Mouse (Mus musculus): ENCODE data around the gene Ap4m1. TPM values are rescaled to one million over a fixed set of nuclear protein-coding genes. Genes with fewer than 3 reads are reported as not detected.

Gene Ap4m1
- 30.6 and 33.0 TPM in 2 replicates for polyA plus RNA-seq (2016; fragmentation: Nextera tagmentation; extraction: Ambion mirVana)

DNA sequence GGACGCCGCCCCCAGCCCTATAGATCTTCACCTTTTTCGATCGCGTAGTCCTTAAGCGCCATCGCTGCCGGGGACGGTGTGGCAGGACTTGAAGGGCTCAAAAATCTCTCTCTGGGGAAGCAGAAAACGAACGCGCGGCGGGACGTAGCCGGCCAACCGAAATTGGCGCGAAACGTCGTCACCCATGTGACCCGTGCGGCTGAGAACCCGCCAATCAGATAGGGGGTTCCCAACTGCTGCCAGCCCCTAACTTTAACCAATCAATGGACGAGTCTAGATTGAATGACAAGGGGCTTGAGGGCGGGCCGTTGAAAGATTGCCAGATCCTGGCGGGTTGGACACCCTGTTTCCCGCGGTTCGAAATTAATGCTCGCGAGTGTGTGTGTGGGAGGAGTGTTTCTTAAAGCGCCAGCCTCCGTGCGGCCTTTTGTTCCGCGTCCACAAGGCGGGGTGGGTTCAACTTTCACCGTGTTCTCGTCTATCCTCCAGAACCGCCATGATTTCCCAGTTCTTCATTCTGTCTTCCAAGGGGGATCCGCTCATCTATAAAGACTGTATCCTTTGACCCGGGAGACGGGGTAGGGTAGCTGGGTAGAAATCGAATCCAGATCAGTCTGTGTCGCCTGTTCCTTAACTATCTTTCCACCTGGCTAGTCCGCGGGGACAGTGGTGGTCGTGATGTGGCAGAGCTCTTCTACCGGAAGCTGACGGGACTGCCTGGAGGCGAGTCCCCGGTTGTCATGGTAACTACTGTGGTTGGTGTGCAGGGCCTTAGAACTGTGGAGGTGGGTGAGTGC, at the start of gene Ap4m1, which contains the start of gene Mcm7:
Gene Ap4m1, plus strand, starts transcription at position 308 of the 797 bp plus-strand sequence.
Gene Mcm7, minus strand, starts transcription at position 728 of the 797 bp plus-strand sequence.
- Histone ChIP-seq H3K27me3 (replicated peaks; ENCODE audit: low read depth, poor library complexity, severe bottlenecking) (no peaks in the 10 kb centered on the region), H3K4me1 (peaks cover 23% of the 10 kb centered on the region), H3K27ac (replicated peaks) (peak within 1 kb of the TSS; percentile 97), H3K36me3 (replicated peaks) (peaks cover 71% of the 10 kb centered on the region), H3K4me3 (peak within 1 kb of the TSS; percentile 87), H3K9me3 (no peaks in the 10 kb centered on the region)
- under 1% methylated on average over 54 of the region's 54 CpGs for WGBS
- DNase-seq (ENCODE audit: low spot score), result peak; percentile 94

DNA sequence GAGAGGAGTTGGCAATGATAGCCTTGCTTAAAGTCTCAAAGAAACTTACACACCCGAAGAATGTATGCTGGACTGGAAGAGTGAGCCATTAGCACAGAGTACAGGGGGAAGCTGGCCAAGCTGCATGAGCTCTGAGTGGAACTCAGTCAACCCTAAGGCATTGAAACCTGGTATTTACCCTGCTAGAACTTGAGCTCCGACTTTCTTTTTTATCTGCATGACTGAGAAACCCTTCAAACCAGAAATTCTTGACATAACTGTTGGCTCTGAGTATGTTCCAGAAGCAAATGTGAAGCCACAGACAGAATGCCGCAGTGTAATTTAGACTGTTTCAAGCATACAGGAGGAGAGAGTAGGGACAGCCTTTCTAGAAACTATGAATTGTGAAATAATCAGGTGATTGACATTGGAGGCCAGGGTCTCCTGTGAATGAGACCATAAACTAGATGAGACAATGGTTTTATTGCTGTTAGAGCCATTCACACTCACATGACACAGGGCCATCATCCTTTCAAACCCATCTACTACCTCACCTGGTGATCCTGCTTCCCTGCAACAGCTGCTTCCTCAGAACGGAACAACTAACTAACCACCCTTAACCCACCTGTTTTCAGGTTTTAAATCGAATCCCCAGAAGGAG, 39.3 kb upstream of the Ap4m1 start:
- Histone ChIP-seq H3K36me3 (replicated peaks) (peaks cover 85% of the 10 kb centered on the region), H3K4me3 (no peak overlapping the region), H3K27me3 (replicated peaks; ENCODE audit: low read depth, poor library complexity, severe bottlenecking) (no peaks in the 10 kb centered on the region), H3K9me3 (no peaks in the 10 kb centered on the region), H3K27ac (replicated peaks) (no peak overlapping the region), H3K4me1 (no peaks in the 10 kb centered on the region)
- 94% methylated on average over 5 of the region's 5 CpGs for WGBS
- no peak for DNase-seq (ENCODE audit: low spot score)

DNA sequence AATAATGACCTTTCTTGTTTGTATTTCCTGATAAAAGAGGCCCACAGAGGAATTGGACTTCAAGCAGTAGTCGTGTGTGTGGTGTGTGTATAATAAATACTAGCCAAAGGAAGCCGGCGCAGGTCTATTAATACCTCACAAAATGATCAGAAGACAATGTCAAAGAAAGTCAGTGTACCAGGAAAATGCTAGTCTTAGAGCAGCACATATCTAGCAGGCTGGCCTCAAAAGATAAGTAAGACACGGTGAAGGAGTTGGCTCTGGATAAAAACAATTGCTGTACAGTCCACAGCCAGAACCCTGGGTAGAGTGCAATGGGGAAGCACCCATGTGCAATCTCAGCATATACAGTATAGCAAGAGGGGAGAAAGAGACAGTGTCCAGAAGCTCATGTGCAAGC, 34.5 kb upstream of the Ap4m1 start:
- Histone ChIP-seq H3K36me3 (replicated peaks) (peaks cover 58% of the 10 kb centered on the region), H3K9me3 (no peaks in the 10 kb centered on the region)

DNA sequence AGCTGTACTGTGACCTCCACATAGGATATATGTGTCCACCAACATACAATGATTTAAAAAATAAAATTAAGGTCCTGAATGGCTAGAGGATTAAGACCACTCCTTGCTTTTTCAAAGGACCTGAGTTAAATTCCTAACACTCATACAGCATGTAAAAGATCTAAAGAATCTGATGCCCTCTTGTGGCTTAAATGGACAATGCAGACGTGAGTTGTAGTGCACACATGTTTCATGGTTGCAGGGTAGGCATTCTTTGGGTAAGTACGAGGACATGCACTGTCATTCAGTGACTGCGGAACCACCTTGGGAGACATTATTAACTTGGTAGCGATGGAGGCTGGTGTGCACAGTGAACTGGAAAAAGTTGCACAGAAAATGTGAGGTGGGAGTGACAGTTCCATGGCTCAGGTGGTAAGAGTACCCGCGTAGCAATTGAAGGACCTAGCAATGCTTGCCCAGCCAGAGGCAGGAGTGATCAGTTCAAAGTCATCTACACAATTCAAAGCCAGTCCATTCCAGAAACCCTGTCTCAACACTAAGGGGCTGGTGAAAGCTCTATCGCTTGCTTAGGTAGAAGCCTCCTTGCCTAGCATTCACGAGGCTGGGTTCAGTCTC, 33.8 kb upstream of the Ap4m1 start:
- Histone ChIP-seq H3K27ac (replicated peaks) (no peak overlapping the region), H3K9me3 (no peaks in the 10 kb centered on the region), H3K4me3 (no peak overlapping the region), H3K27me3 (replicated peaks; ENCODE audit: low read depth, poor library complexity, severe bottlenecking) (no peaks in the 10 kb centered on the region), H3K36me3 (replicated peaks) (peaks cover 57% of the 10 kb centered on the region), H3K4me1 (no peaks in the 10 kb centered on the region)
- no peak for DNase-seq (ENCODE audit: low spot score)
- 65% methylated on average over 8 of the region's 8 CpGs for WGBS

More for the DNA sequence above, 34.5 kb upstream of the Ap4m1 start:
- Histone ChIP-seq H3K4me3 (no peak overlapping the region), H3K4me1 (no peaks in the 10 kb centered on the region), H3K27ac (replicated peaks) (no peak overlapping the region), H3K27me3 (replicated peaks; ENCODE audit: low read depth, poor library complexity, severe bottlenecking) (no peaks in the 10 kb centered on the region)
- 92% methylated on average over 4 of the region's 4 CpGs for WGBS
- DNase-seq (ENCODE audit: low spot score), result no peak

DNA sequence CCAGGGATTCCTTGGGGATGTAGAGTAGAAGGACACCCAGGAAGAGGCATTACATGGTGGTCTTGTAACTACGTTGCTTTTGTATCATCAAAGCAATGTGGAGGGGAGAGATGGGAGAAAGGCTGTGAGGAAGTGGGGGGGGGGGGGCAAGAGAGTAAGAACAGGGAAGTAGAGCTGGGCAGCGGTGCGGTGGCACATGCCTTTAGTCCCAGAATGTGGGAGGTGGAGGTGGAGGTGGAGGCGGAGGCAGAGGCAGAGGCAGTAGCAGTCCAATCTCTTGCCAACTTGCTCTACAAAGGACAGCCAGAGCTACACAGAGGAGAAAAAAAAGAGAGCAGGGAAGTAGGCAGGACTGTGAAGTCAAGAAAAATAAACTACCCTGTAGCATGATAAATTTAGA, 33.2 kb upstream of the Ap4m1 start:
- no peak for DNase-seq (ENCODE audit: low spot score)
- WGBS, result 76% methylated on average over 4 of the region's 4 CpGs
- no peaks in the 10 kb centered on the region for H3K9me3 ChIP-seq
- no peak overlapping the region for H3K27ac ChIP-seq (replicated peaks)
- no peak overlapping the region for H3K4me3 ChIP-seq
- H3K36me3 ChIP-seq (replicated peaks), result peaks cover 57% of the 10 kb centered on the region
- no peaks in the 10 kb centered on the region for H3K27me3 ChIP-seq (replicated peaks; ENCODE audit: low read depth, poor library complexity, severe bottlenecking)
- no peaks in the 10 kb centered on the region for H3K4me1 ChIP-seq

DNA sequence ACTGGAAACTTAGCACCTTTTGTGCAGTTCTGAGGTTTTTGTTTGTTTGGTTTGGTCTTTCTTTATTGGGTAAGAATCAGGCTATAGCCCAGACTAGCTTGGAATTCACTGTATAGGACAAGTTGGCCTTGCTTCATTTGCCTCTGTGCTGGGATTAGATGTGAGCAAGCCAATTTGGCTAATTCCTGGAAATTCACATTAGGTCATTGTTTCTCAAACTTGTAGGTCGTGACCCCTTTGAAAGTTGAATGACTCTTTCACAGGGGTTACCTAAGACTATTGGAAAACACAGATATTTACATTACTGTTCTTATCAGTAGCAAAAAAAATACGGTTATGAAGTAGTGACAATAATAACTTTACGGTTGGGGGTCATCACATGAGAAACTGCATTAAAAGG, 17.4 kb upstream of the Ap4m1 start:
- no peak for DNase-seq (ENCODE audit: low spot score)
- 87% methylated on average over 3 of the region's 3 CpGs for WGBS
- Histone ChIP-seq H3K27me3 (replicated peaks; ENCODE audit: low read depth, poor library complexity, severe bottlenecking) (no peaks in the 10 kb centered on the region), H3K4me1 (peaks cover 6% of the 10 kb centered on the region), H3K4me3 (peak overlapping the region; percentile 86), H3K9me3 (no peaks in the 10 kb centered on the region), H3K36me3 (replicated peaks) (peaks cover 36% of the 10 kb centered on the region), H3K27ac (replicated peaks) (peak overlapping the region; percentile 99; the same call in 1 of the 2 replicates)

DNA sequence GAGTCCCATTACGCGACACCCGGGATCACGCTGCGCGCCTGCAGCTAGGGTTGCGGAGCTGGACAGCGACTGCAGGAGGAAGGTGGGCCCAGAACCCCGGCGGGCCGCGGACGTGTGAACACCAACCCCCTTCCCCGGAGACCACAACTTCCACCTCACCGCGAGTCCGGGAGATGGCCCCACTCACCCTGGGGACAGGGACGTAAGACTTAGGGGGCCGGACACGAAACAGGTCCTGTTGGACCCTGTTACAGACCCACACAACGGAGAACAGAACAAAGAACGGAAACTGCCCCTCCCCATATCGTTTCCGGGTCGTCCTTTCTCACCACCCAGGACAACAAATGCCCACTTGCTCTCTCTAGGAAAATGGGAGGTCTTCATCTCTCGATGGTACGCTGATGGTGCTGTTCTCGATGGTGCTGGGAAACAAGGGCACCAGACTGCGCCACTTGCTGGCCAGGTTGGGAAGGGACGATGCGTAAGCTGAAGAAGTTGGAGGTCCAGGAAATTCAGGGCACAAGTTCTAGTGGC, 16.3 kb upstream of the Ap4m1 start, which contains the start of gene Zfp113:
Gene Zfp113, minus strand, starts transcription at position 302 of the 534 bp plus-strand sequence.
- peaks cover 31% of the 10 kb centered on the region for H3K36me3 ChIP-seq (replicated peaks)

DNA sequence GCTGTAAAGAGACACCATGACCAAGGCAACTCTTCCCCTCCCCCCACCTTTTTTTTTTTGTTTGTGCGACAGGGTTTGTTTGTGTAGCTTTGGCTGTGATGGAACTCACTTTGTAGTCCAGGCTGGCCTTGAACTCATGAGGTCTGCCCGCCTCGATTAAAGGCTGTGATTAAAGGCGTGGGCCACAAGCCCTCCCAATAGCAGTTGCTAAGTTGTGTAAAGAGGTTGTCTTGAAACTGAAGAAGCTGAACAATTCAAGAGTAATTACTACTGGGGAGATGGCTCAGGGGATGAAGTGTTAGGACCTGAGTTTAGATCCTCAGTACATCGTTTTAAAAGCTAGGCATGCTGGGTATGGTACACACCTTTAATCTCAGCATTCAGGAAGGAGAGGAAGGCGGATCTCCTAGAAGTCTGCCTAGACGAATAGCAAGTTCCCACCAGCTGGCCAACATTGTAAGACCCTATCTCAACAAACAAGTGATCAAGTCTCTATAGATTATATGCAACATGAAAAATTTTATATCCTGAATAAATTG, 11.5 kb upstream of the Ap4m1 start:
- Histone ChIP-seq H3K4me3 (peak overlapping the region; percentile 84), H3K27me3 (replicated peaks; ENCODE audit: low read depth, poor library complexity, severe bottlenecking) (no peaks in the 10 kb centered on the region), H3K36me3 (replicated peaks) (peaks cover 33% of the 10 kb centered on the region), H3K9me3 (no peaks in the 10 kb centered on the region), H3K27ac (replicated peaks) (peak overlapping the region; percentile 90), H3K4me1 (peaks cover 19% of the 10 kb centered on the region)
- no peak for DNase-seq (ENCODE audit: low spot score)
- 70% methylated on average over 7 of the region's 7 CpGs for WGBS

More for the DNA sequence above, 16.3 kb upstream of the Ap4m1 start, which contains the start of gene Zfp113:
- Histone ChIP-seq H3K27me3 (replicated peaks; ENCODE audit: low read depth, poor library complexity, severe bottlenecking) (no peaks in the 10 kb centered on the region), H3K27ac (replicated peaks) (peak within 1 kb of the TSS; percentile 99), H3K4me1 (peaks cover 10% of the 10 kb centered on the region), H3K9me3 (no peaks in the 10 kb centered on the region), H3K4me3 (peak within 1 kb of the TSS; percentile 86)
- WGBS, result under 1% methylated on average over 31 of the region's 31 CpGs
- peak; percentile 91 for DNase-seq (ENCODE audit: low spot score)

DNA sequence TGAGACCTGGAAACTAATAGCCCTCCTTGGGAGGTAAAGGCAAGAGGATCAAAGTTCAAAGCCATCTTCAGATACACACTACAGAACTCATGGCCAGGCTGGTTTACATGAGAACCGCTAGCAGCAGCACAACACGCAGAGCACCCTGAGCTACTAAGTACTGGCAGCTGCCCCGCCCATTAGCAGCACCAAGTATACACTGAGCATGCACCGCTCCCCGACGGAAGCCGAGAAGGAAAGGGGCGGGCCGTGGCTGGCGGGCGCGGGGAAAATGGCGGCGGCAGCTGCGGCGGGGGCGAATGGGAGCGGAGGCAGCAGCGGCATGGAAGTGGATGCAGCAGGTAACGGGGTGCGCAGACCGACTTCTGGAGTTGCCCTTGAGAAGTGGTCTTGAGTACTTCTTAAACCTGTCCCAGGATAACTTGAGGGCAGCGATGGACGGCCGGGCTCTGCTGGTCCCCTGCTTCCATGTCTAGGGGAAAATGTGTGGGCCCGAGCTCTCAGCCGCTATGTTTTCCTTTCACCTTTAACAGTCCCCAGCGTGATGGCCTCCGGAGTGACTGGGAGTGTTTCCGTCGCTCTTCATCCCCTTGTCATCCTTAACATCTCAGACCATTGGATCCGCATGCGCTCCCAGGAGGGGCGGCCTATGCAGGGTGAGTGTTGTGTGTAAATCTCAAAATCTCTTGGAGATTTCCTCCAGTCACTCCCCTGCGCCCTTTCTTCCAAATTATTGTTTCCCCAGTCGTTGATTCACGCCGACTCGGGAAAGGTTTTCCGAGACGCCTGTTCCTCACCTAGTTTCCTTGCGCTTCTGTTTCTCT, 10.7 kb upstream of the Ap4m1 start, which contains the start of gene Cops6:
Gene Cops6, plus strand, starts transcription at position 230 of the 824 bp plus-strand sequence.
- H3K27me3 ChIP-seq (replicated peaks; ENCODE audit: low read depth, poor library complexity, severe bottlenecking), result no peaks in the 10 kb centered on the region
- H3K9me3 ChIP-seq, result no peaks in the 10 kb centered on the region
- peak within 1 kb of the TSS; percentile 90 for H3K27ac ChIP-seq (replicated peaks)
- WGBS, result 1% methylated on average over 42 of the region's 42 CpGs
- peak; percentile 97 for DNase-seq (ENCODE audit: low spot score)
- H3K4me1 ChIP-seq, result peaks cover 25% of the 10 kb centered on the region
- peaks cover 41% of the 10 kb centered on the region for H3K36me3 ChIP-seq (replicated peaks)
- H3K4me3 ChIP-seq, result peak within 1 kb of the TSS; percentile 84

DNA sequence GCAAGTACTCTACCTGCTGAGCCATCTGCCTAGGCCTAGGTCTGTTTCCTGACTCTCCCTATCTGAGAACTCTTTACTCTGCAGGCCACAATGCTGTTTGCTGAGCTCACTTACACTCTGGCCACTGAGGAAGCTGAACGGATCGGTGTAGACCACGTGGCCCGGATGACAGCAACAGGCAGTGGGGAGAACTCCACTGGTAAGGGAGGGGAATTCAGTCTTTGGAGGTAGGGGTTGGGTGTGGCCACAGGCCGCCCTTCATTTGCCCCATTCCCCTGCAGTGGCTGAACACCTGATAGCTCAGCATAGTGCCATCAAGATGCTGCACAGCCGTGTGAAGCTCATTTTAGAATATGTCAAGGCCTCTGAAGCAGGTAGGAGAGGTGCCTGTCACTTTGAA, 8.8 kb upstream of the Ap4m1 start:
- no peak for DNase-seq (ENCODE audit: low spot score)
- peaks cover 61% of the 10 kb centered on the region for H3K36me3 ChIP-seq (replicated peaks)
- H3K4me3 ChIP-seq, result peak overlapping the region; percentile 84; the same call in 1 of the 2 replicates

DNA sequence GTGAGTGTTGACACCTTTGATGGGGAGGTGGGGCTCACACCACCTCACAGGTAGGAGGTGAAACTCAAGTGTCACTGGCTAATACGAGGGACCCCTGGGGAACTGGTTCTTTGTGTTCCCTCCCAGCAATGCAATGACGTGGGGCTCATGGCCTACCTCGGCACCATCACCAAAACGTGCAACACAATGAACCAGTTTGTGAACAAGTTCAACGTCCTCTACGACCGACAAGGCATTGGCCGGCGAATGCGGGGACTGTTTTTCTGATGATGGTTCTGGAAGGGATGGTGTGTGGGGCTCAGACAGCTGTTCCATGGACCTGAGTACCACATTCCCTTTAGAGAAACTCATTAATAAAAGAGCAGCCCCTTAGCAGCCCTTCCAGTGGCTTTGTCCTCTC, 8.2 kb upstream of the Ap4m1 start:
- 74% methylated on average over 10 of the region's 10 CpGs for WGBS
- H3K36me3 ChIP-seq (replicated peaks), result peaks cover 67% of the 10 kb centered on the region
- no peak for DNase-seq (ENCODE audit: low spot score)
- H3K27ac ChIP-seq (replicated peaks), result no peak overlapping the region
- peak overlapping the region; percentile 84; the same call in 1 of the 2 replicates for H3K4me3 ChIP-seq
- H3K4me1 ChIP-seq, result peaks cover 25% of the 10 kb centered on the region
- no peaks in the 10 kb centered on the region for H3K9me3 ChIP-seq
- no peaks in the 10 kb centered on the region for H3K27me3 ChIP-seq (replicated peaks; ENCODE audit: low read depth, poor library complexity, severe bottlenecking)

More for the DNA sequence above, 8.8 kb upstream of the Ap4m1 start:
- H3K9me3 ChIP-seq, result no peaks in the 10 kb centered on the region
- no peak overlapping the region for H3K27ac ChIP-seq (replicated peaks)
- no peaks in the 10 kb centered on the region for H3K27me3 ChIP-seq (replicated peaks; ENCODE audit: low read depth, poor library complexity, severe bottlenecking)
- peaks cover 25% of the 10 kb centered on the region for H3K4me1 ChIP-seq
- 75% methylated on average over 6 of the region's 6 CpGs for WGBS

All from embryonic facial prominence, embryonic 10.5 days (tissue).